Mouse (Mus musculus) G1E (cell line): Measurements from ENCODE around the gene Bmp2k. TPM values are rescaled to one million over a fixed set of nuclear protein-coding genes. Genes with fewer than 3 reads are reported as not detected.

Experiments used
- ATAC-seq: 2 replicates; pipeline ENCODE4 v1.8.0; 2016; ENCODE audit warnings: mild to moderate bottlenecking; ENCODE audit not compliant: insufficient number of reproducible peaks, poor library complexity, low FRiP score, severe bottlenecking; ENCODE audit errors: extremely low read depth
- DNase-seq: peaks from one replicate; pipeline ENCODE4 v3.0.0; 2012; ENCODE audit warnings: low spot score
- H3K27me3 ChIP-seq: 2 replicates; pipeline ENCODE4 v1.6.1; 2012; ENCODE audit warnings: mild to moderate bottlenecking, low read length, inconsistent platforms; ENCODE audit not compliant: insufficient read depth
- H3K36me3 ChIP-seq: replicated peaks from 2 replicates; pipeline ENCODE3; 2012; ENCODE audit warnings: mild to moderate bottlenecking, inconsistent platforms
- H3K4me1 ChIP-seq: 2 replicates; pipeline ENCODE4 v1.6.1; 2012; ENCODE audit warnings: low read depth, low read length, inconsistent platforms, mixed read lengths; ENCODE audit not compliant: insufficient read depth
- H3K4me3 ChIP-seq: 2 replicates; pipeline ENCODE4 v1.5.1; 2012; ENCODE audit warnings: low read depth, mild to moderate bottlenecking, inconsistent platforms, low read length, moderate library complexity, mixed read lengths
- H3K9me3 ChIP-seq: replicated peaks from 2 replicates; pipeline ENCODE4 v1.6.1; 2012; ENCODE audit warnings: inconsistent platforms
- CTCF ChIP-seq: IDR thresholded peaks from 2 replicates; pipeline ENCODE4 v1.5.1; 2012; ENCODE audit warnings: low read depth, low read length, inconsistent platforms, mixed read lengths
- GATA1 ChIP-seq: IDR thresholded peaks from 2 replicates; pipeline ENCODE4 v1.6.1; 2012; ENCODE audit warnings: borderline replicate concordance, low read length, inconsistent platforms, mixed read lengths
- GATA2 ChIP-seq: IDR thresholded peaks from 2 replicates; pipeline ENCODE4 v1.6.1; 2012; ENCODE audit warnings: low read depth, low read length, inconsistent platforms, borderline replicate concordance
- POLR2AphosphoS5 ChIP-seq: IDR thresholded peaks from 2 replicates; pipeline ENCODE4 v1.6.1; 2012; ENCODE audit warnings: low read depth, low read length, inconsistent platforms; ENCODE audit not compliant: insufficient replicate concordance
- TAL1 ChIP-seq: conservative IDR thresholded peaks from 2 replicates; pipeline ENCODE4 v1.6.1; 2012; ENCODE audit warnings: low read depth, low read length, inconsistent platforms, mixed read lengths
- polyA plus RNA-seq: library from polyadenylated mRNA; stranded (reverse); fragments of >175 nt; gene quantifications from 2 replicates; pipeline ENCODE4 v1.2.3, GENCODE M21; 2012
- total RNA-seq, 2 experiments: library from RNA; stranded (forward) in 1 of 2; stranded (reverse) in 1 of 2; fragments of 200-1000 nt in 1 of 2; fragments of >200 nt in 1 of 2; fragmentation: Nextera tagmentation in 1 of 2; gene quantifications; 2 replicates each; pipeline ENCODE4 v1.2.3; 2014 to 2017

The Bmp2k gene
- total and polyA plus RNA-seq, 3 experiments, result 52.6 to 944 (median 380) TPM

DNA sequence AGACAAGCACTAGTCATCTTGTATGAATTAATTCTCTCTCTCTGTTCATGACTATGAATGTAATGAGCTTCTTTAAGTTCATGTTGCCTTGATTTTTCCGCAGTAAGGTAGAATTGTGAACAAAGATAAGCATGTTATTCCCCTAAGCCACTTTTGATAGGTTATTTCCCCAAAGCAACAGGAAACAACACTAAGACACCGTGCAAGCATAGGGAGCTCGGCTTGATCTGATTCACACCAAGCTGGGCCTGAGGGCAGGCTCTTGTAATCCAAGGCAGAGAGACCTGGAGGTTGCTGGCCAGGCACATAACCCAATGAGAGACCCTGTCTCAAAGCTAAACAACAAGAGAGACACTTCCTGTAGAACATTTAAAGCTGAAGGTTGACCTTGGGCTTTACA, 21.3 kb upstream of the Bmp2k start:
- TF ChIP-seq TAL1 (no peak), CTCF (no peak), GATA2 (no peak), POLR2AphosphoS5 (no peak), GATA1 (no peak)

DNA sequence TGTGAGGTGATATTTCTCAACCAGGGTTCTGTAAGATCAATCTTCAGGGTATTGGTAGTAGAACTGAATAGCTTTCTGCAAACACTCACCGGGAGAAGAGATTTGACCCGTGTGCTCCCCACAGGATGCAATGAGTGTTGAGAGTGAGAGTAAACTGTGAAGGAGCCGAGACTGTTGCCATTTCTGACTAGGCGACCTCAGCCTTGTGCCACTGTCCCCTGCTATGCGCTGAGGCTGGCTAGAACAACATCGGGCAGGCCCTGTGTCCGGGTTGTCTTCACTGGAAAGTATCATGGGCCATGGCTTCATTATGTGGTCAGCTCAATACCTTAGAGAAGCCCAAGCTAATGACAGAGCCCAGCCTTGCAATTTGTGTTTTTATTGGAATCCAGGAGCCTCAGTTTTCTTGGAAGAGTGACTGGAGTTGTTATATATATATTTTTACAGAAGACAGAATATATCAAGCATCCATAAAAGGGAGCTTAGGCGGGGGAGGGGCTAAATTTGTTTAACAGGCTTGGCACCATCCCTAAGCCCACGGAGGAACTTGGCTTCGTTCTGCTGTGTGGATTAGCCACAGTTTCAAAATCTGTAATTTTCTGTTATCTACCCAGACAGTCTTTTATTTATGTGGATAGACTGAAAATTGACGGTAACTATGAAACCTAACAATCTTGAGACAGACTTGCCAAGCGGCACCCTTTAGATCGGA, 18.0 kb upstream of the Bmp2k start:
- TF ChIP-seq TAL1 (no peak), GATA2 (no peak), GATA1 (no peak), POLR2AphosphoS5 (no peak), CTCF (no peak)
- Histone ChIP-seq H3K36me3 (no peaks in the 10 kb centered on the region), H3K4me3 (no peak overlapping the region; the same call in 1 of the 2 replicates), H3K4me1 (peaks cover 43% of the 10 kb centered on the region), H3K9me3 (peaks cover 6% of the 10 kb centered on the region), H3K27me3 (no peaks in the 10 kb centered on the region)
- ATAC-seq (no peak), DNase-seq (no peak)

More for the DNA sequence above, 21.3 kb upstream of the Bmp2k start:
- Histone ChIP-seq H3K36me3 (no peaks in the 10 kb centered on the region), H3K27me3 (no peaks in the 10 kb centered on the region), H3K9me3 (peaks cover 10% of the 10 kb centered on the region), H3K4me3 (no peak overlapping the region), H3K4me1 (peaks cover 56% of the 10 kb centered on the region)
- no peak for DNase-seq
- no peak for ATAC-seq

DNA sequence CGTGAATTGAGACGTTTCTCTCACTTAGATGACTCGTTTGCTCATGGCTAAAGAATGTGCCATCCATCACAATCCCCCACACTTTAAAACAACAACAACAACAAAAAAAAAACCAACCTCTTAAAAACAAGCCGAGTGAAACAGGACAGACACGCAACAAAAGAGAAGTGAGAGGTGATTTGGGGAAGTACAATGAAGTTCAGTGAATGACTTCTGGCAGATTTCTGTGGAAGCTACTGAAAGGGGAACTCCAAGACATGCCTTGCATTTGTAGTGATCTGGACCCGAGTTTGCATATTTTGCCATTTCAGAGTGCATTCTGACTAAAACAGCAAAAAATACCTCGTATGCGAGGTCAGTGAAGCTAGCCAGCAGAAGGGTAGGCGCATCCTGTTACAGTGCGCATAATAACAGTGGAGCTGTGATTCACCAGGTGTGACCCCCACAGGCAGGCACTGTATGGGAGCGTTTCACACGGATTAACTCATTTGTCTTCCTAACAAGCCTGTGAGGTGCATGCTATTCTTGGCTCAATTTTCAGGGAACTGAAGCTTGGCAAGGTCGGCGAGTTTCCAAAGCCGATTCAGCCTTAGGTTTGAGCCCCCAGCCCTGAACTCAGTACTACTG, 17.4 kb upstream of the Bmp2k start:
- TF ChIP-seq CTCF, result no peak
- no peak for TF ChIP-seq POLR2AphosphoS5
- no peak for TF ChIP-seq TAL1
- no peak for TF ChIP-seq GATA1
- TF ChIP-seq GATA2, result no peak
- Histone ChIP-seq H3K36me3 (no peaks in the 10 kb centered on the region), H3K4me1 (peaks cover 44% of the 10 kb centered on the region), H3K27me3 (no peaks in the 10 kb centered on the region), H3K4me3 (peak overlapping the region; percentile 37; the same call in 1 of the 2 replicates), H3K9me3 (peaks cover 6% of the 10 kb centered on the region)
- DNase-seq, result no peak
- peak; percentile 57; the same call in 1 of the 2 replicates for ATAC-seq

DNA sequence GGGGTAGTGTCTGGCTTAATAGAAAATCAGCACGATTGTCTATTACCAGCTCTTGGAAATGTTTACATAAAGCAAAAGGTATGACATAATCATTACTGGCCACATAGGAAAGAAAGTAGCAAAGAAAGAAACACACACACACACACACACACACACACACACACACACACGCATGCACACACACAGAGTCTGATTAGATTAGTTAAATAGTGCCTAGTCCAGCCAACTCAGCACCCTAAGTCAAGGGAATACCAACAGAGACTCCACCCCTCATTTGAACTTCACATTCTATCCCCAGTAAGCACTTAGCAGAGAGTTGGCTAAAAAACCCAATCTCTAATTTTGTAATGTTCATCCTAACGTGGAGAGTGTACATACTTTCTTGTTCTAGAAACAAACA, 15.5 kb upstream of the Bmp2k start:
- Histone ChIP-seq H3K4me3 (no peak overlapping the region), H3K36me3 (no peaks in the 10 kb centered on the region), H3K4me1 (peaks cover 43% of the 10 kb centered on the region), H3K27me3 (no peaks in the 10 kb centered on the region), H3K9me3 (no peaks in the 10 kb centered on the region)
- TF ChIP-seq POLR2AphosphoS5 (no peak), TAL1 (no peak), GATA2 (no peak), GATA1 (no peak), CTCF (no peak)
- DNase-seq (no peak), ATAC-seq (no peak)

DNA sequence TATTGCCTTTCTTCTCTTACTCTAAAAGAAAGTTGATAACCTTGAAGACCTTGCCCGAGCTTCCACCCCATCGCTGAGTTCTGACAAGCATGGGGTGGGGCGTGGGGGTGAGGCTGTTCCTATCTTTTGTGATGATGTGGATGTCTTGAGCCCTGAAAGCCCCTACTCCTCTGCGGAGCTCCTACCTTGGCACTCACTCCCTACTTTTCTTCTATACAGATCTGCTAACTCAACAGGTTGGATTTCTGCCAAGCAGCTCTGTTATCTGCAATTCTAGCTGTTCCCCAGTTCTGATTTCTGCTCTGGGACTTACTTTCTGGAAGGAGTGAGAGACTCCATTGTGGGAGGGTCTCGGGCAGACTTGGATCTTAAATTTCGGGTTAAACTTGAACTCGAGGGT, 14.3 kb upstream of the Bmp2k start:
- DNase-seq (no peak), ATAC-seq (no peak)
- TF ChIP-seq CTCF, result no peak
- H3K9me3 ChIP-seq, result no peaks in the 10 kb centered on the region
- peaks cover 53% of the 10 kb centered on the region for H3K4me1 ChIP-seq
- H3K4me3 ChIP-seq, result no peak overlapping the region
- H3K36me3 ChIP-seq, result no peaks in the 10 kb centered on the region
- H3K27me3 ChIP-seq, result no peaks in the 10 kb centered on the region

DNA sequence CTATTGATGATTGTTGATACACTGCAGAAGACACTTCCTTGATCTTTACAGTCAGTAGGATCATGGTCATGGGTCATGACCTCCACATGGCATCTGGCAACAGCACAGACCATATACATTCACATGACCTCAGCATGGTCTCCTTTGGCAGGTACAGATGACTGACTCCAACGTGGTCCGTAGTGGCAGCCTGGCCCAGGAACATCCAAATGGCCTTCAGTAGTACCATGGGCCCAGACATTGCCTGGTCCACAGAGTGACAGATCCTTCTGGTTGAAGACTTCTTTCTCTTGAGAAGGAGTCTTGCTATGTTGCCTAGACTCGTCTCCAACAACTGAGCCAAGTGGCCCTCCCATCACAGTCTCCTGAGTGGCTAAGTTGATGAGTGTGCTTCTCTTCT, 10.6 kb upstream of the Bmp2k start:
- Histone ChIP-seq H3K4me3 (no peak overlapping the region), H3K9me3 (no peaks in the 10 kb centered on the region), H3K4me1 (peaks cover 65% of the 10 kb centered on the region), H3K27me3 (no peaks in the 10 kb centered on the region), H3K36me3 (no peaks in the 10 kb centered on the region)
- no peak for TF ChIP-seq GATA2
- no peak for TF ChIP-seq TAL1
- no peak for TF ChIP-seq POLR2AphosphoS5
- TF ChIP-seq CTCF, result no peak
- TF ChIP-seq GATA1, result no peak
- DNase-seq, result no peak
- ATAC-seq, result no peak

DNA sequence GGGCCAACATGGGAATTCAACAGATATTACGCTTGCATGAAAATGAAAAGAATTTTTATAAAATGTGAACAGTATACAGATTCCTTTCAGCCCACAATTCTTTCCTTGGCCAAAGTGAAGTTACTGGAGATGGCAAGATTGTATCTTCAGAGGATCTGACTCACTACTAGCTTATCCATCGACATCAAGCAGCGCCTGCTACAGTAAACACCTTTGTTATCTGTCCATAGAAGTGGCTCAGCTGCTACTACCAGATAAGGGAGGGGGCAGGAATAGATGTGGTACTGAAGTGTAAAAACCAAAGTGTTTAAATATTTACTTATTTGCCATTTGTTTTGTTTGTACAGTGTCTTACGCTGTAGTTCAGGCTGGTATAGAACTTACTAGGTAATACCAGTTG, 8.6 kb upstream of the Bmp2k start:
- no peak for DNase-seq
- TF ChIP-seq GATA2, result peak; percentile 65; the same call in 1 of the 2 replicates
- no peak for TF ChIP-seq POLR2AphosphoS5
- TF ChIP-seq GATA1, result no peak
- TF ChIP-seq TAL1, result peak; percentile 92
- no peak for TF ChIP-seq CTCF
- Histone ChIP-seq H3K9me3 (no peaks in the 10 kb centered on the region), H3K4me3 (no peak overlapping the region), H3K4me1 (peaks cover 77% of the 10 kb centered on the region), H3K36me3 (no peaks in the 10 kb centered on the region), H3K27me3 (no peaks in the 10 kb centered on the region)
- peak; percentile 93 for ATAC-seq
